Mouse (Mus musculus) neural tube, embryonic 13.5 days (tissue): ENCODE measurements at regions not wholly inside any gene's neighbourhood (a gene's known extent, or its start where the extent isn't known, plus 50 kb on each side); places are given as distances from the start of the nearest gene placed in this dataset.

Experiments used
- ATAC-seq: fragments of 200-750 bp; cut with Nextera tagmentation; 2 replicates; pipeline ENCODE4 v1.8.0; 2017; ENCODE audit warnings: low read depth, mild to moderate bottlenecking, moderate TSS enrichment, moderate library complexity
- H3K27ac ChIP-seq: fragments of 300-500 bp; sonication (generic); replicated peaks from 2 replicates; pipeline ENCODE4 v1.5.1; 2015; ENCODE audit warnings: moderate library complexity, mild to moderate bottlenecking, inconsistent platforms
- H3K27me3 ChIP-seq: fragments of 300-500 bp; sonication (generic); 2 replicates; pipeline ENCODE4 v1.6.1; 2015; ENCODE audit warnings: mild to moderate bottlenecking, inconsistent platforms
- H3K36me3 ChIP-seq: fragments of 300-500 bp; sonication (generic); 2 replicates; pipeline ENCODE4 v1.6.1; 2015; ENCODE audit warnings: mild to moderate bottlenecking, inconsistent platforms
- H3K4me1 ChIP-seq: fragments of 300-500 bp; sonication (generic); replicated peaks from 2 replicates; pipeline ENCODE4 v1.6.1; 2015; ENCODE audit warnings: inconsistent platforms
- H3K4me2 ChIP-seq: fragments of 300-500 bp; sonication (generic); 2 replicates; pipeline ENCODE4 v1.6.1; 2015; ENCODE audit warnings: inconsistent platforms, mild to moderate bottlenecking, moderate library complexity
- H3K4me3 ChIP-seq: fragments of 300-500 bp; sonication (generic); 2 replicates; pipeline ENCODE4 v1.5.1; 2015; ENCODE audit warnings: mild to moderate bottlenecking, inconsistent platforms
- H3K9ac ChIP-seq: fragments of 300-500 bp; sonication (generic); 2 replicates; pipeline ENCODE4 v1.6.1; 2015; ENCODE audit warnings: moderate library complexity, mild to moderate bottlenecking, inconsistent platforms
- H3K9me3 ChIP-seq: fragments of 300-500 bp; sonication (generic); 2 replicates; pipeline ENCODE4 v1.6.1; 2016; ENCODE audit warnings: inconsistent platforms
- WGBS: fragments of 180-500 bp; shearing (Covaris S2); methylation state at CpG from one replicate; pipeline ENCODE4 v1.1.7; 2015; 5-methylcytosine and 5-hydroxymethylcytosine counted together

DNA sequence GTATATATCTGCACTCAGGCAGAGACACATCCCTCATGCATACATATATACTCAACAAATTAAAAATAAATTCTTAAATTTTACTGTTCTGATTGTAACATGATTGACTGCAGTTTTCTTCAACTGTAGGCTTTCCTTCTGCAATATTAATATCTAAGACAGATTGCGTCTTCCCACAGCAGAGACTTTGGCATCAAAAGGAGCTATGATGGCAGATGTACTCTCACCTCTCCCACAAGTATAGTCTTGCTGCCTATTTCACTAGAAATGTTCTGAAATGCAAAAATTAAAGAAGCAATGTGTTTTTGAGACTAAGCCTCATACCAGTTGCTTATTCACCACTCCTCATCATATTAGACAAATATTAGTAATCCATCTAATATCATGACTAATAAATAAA, 356.5 kb downstream of the Dnah5 start:
- no peaks in the 10 kb centered on the region for H3K36me3 ChIP-seq
- no peaks in the 10 kb centered on the region for H3K27me3 ChIP-seq
- H3K4me3 ChIP-seq, result no peak overlapping the region
- ATAC-seq, result no peak
- no peaks in the 10 kb centered on the region for H3K9me3 ChIP-seq
- no peaks in the 10 kb centered on the region for H3K4me1 ChIP-seq
- H3K4me2 ChIP-seq, result no peak overlapping the region
- 92% methylated on average over 1 of the region's 1 CpGs for WGBS
- H3K27ac ChIP-seq, result no peak overlapping the region
- no peak overlapping the region for H3K9ac ChIP-seq

DNA sequence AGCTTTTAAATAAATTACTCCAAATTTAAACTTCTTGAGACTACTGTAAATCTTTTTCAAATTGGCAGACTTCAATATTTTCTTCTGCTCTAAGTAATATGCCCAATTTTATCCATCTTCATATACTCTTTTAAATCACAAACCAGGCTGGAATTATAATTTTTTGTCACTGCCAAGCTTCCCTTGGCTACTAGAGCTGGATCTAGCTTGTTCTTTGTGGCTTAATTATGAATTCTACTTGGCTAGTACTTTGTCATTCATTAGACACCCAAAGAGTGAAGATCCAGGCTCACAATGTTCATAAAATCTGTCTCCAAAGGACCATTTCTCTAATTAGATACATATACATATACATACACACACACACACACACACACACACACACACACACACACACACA, 391.7 kb downstream of the Dnah5 start:
- no peak overlapping the region for H3K9ac ChIP-seq
- ATAC-seq, result no peak
- H3K27ac ChIP-seq, result no peak overlapping the region
- peaks cover 3% of the 10 kb centered on the region; the same call in 1 of the 2 replicates for H3K4me1 ChIP-seq
- H3K4me2 ChIP-seq, result no peak overlapping the region
- no peaks in the 10 kb centered on the region for H3K9me3 ChIP-seq
- H3K36me3 ChIP-seq, result no peaks in the 10 kb centered on the region
- H3K27me3 ChIP-seq, result no peaks in the 10 kb centered on the region
- H3K4me3 ChIP-seq, result no peak overlapping the region

DNA sequence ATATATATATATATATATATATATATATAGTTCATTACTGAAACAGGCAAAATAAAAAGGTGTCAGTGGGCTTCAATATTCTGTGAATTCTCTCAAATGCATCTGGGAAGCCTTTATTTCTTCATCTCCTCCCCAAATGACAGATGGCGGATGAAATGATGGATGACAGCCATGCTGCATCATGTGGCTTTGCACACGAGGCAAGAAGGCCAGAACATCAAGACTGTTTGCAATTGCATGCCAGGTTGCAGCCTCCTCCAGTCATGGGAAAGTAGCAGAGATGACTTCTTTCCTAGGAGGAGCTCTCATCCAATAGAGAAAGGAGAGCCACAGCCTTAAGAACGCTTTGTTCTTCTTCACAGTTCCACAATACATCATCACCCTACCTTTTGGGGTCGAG, 392.2 kb downstream of the Dnah5 start:
- H3K36me3 ChIP-seq, result no peaks in the 10 kb centered on the region
- no peak overlapping the region for H3K27ac ChIP-seq
- no peak overlapping the region for H3K9ac ChIP-seq
- H3K4me3 ChIP-seq, result no peak overlapping the region
- no peaks in the 10 kb centered on the region for H3K9me3 ChIP-seq
- ATAC-seq, result no peak
- H3K4me2 ChIP-seq, result no peak overlapping the region
- no peaks in the 10 kb centered on the region for H3K27me3 ChIP-seq
- H3K4me1 ChIP-seq, result peaks cover 3% of the 10 kb centered on the region; the same call in 1 of the 2 replicates
- 74% methylated on average over 4 of the region's 4 CpGs for WGBS

- no peak for ATAC-seq
- no peaks in the 10 kb centered on the region for H3K36me3 ChIP-seq
- no peak overlapping the region for H3K4me2 ChIP-seq
- H3K4me3 ChIP-seq, result no peak overlapping the region
- H3K9ac ChIP-seq, result no peak overlapping the region
- no peaks in the 10 kb centered on the region for H3K9me3 ChIP-seq
- WGBS, result 71% methylated on average over 5 of the region's 5 CpGs
- H3K4me1 ChIP-seq, result peaks cover 3% of the 10 kb centered on the region; the same call in 1 of the 2 replicates
- no peak overlapping the region for H3K27ac ChIP-seq
- H3K27me3 ChIP-seq, result no peaks in the 10 kb centered on the region
Measured at GRCm38 (mm10) chr15:28600132-28600531, 396.6 kb downstream of the Dnah5 start.

GRCm38 (mm10) chr15:28615662-28616061, 412.1 kb downstream of the Dnah5 start:
- Histone ChIP-seq H3K27ac (no peak overlapping the region), H3K4me2 (no peak overlapping the region), H3K36me3 (no peaks in the 10 kb centered on the region), H3K9ac (no peak overlapping the region), H3K4me1 (no peaks in the 10 kb centered on the region), H3K9me3 (no peaks in the 10 kb centered on the region), H3K4me3 (no peak overlapping the region), H3K27me3 (no peaks in the 10 kb centered on the region)
- WGBS, result 83% methylated on average over 3 of the region's 3 CpGs
- ATAC-seq, result no peak

DNA sequence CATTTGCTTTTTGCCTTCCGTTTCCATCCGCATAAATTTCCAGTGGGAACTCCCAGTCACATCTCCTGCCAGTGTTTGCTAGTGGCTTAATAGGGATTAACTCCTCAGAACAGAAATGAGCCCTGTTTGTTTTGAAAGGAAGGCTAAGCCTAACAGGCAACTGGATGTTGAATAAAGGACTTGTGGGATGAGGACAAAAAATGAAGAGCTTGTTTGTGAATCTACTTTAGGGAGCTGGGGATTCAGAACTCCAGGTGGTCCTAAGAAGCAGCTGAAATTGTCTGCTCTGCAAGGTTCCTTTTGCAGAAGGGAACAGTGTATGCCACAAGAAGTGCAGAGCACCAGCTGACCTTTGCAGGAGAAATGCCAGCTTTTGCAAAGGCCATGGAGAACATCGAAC, 436.8 kb downstream of the Dnah5 start:
- Histone ChIP-seq H3K4me1 (no peaks in the 10 kb centered on the region), H3K9ac (no peak overlapping the region), H3K36me3 (no peaks in the 10 kb centered on the region), H3K4me2 (no peak overlapping the region), H3K27ac (no peak overlapping the region), H3K4me3 (no peak overlapping the region), H3K27me3 (no peaks in the 10 kb centered on the region), H3K9me3 (no peaks in the 10 kb centered on the region)
- 69% methylated on average over 3 of the region's 3 CpGs for WGBS
- ATAC-seq, result no peak

DNA sequence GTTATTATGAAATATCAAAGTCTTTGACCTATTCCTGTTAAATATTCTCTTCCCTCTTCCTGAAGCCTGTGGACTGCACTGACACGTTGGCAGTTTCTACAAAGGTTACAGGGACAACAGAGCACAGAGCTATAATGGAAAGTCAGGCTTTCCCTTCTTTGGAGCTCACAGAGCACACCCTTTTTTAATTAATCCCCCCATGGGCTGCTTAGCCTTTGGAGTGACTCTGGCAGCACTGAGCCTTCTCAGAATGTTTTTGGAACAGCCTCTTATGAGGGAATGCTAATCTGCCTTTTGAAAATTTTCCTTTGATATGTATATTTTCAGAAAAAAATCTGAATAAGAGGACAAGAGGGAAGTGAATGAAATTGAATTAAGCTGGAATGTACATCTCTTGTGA, 441.6 kb downstream of the Dnah5 start:
- Histone ChIP-seq H3K9me3 (no peaks in the 10 kb centered on the region), H3K9ac (no peak overlapping the region), H3K4me1 (no peaks in the 10 kb centered on the region), H3K27ac (no peak overlapping the region), H3K4me3 (no peak overlapping the region), H3K27me3 (no peaks in the 10 kb centered on the region), H3K36me3 (no peaks in the 10 kb centered on the region), H3K4me2 (no peak overlapping the region)
- WGBS, result 33% methylated on average over 1 of the region's 1 CpGs
- no peak for ATAC-seq

GRCm38 (mm10) chr15:28653996-28654395, 450.4 kb downstream of the Dnah5 start:
- no peak for ATAC-seq
- Histone ChIP-seq H3K9me3 (no peaks in the 10 kb centered on the region), H3K4me2 (no peak overlapping the region), H3K4me3 (no peak overlapping the region), H3K9ac (no peak overlapping the region), H3K27ac (no peak overlapping the region), H3K4me1 (no peaks in the 10 kb centered on the region), H3K36me3 (no peaks in the 10 kb centered on the region), H3K27me3 (no peaks in the 10 kb centered on the region)
- WGBS, result 68% methylated on average over 3 of the region's 3 CpGs

DNA sequence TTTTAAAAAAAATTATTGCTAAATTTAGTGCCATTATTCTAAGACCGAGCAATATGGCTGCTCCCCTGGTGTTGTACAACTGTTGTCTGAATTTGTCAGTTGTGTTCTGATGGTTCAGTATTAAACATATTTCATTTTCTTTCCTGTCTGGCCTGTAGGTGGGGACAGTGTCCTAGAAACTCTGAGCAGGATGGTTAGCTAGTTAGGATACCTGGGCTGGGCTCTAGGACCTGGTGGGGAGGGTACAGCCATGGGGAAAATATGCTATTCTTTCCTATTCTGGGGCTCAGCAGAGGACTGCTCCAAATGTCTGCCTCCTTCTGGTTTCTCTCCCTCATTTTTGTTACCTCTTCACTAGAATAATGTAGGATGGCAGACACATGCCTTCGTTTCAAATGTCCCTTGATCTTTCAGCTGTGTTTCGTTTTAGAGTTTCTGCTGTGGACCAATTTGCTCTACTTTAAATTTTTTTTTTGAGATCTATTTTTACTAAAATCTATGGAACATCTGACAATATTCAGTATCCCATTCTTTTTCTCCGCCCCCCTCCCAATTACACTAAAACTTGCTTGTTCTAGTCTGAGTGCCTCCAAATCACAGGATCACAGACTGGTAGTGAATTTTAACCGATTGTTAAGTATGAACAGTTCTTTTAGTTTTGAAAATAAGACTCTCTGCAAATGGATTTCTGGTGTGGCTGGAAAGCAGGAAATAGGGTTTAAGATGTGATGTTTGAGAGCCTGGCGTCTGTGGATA, 460.5 kb downstream of the Dnah5 start:
- no peaks in the 10 kb centered on the region for H3K9me3 ChIP-seq
- WGBS, result 88% methylated on average over 6 of the region's 6 CpGs
- no peak overlapping the region for H3K27ac ChIP-seq
- no peak overlapping the region for H3K4me3 ChIP-seq
- no peaks in the 10 kb centered on the region for H3K4me1 ChIP-seq
- 0 out of 2 replicates have a peak, but pooled peaks have one; percentile 47 for ATAC-seq
- H3K9ac ChIP-seq, result no peak overlapping the region
- H3K36me3 ChIP-seq, result no peaks in the 10 kb centered on the region
- H3K27me3 ChIP-seq, result no peaks in the 10 kb centered on the region
- H3K4me2 ChIP-seq, result no peak overlapping the region
